Mouse (Mus musculus) central nervous system, embryonic 11.5 days (tissue): ENCODE data around the gene Cd69. TPM values are rescaled to one million over a fixed set of nuclear protein-coding genes. Genes with fewer than 3 reads are reported as not detected.

Experiments used
- polyA plus RNA-seq: library from polyadenylated mRNA; depleted of rRNA; stranded (reverse); fragments of >200 nt; gene quantifications from 2 replicates; pipeline ENCODE4 v1.2.3, GENCODE M21; 2012; rRNA removed

Gene Cd69
- 0.07 and 0.29 TPM in 2 replicates for polyA plus RNA-seq

GRCm38 (mm10) chr6:129275220-129275619 lies at the start of gene Cd69:
TSS of gene Cd69 (minus strand) at chr6:129275436.

Other genes with a start within 250 kb of the Cd69 start
- gene Klrb1f, start 229.5 kb downstream of the Cd69 start, polyA plus RNA-seq, result 0.06 and 0.21 TPM in 2 replicates
- not detected in 2 replicates for gene Clec2e, start 174.5 kb downstream of the Cd69 start, polyA plus RNA-seq
- 1.2 and 2.3 TPM in 2 replicates for gene Clec2d, start 94.8 kb downstream of the Cd69 start, polyA plus RNA-seq
- not detected in 2 replicates for gene 4922502D21Rik, start 56.4 kb upstream of the Cd69 start, polyA plus RNA-seq
- 0.34 and 0.41 TPM in 2 replicates for gene Clec12a, start 67.3 kb upstream of the Cd69 start, polyA plus RNA-seq
- 0.07 and 0.10 TPM in 2 replicates for gene Clec12b, start 110.4 kb upstream of the Cd69 start, polyA plus RNA-seq
- 6.2 and 6.4 TPM in 2 replicates for gene Clec1b, start 121.9 kb upstream of the Cd69 start, polyA plus RNA-seq
- gene Clec9a, start 133.4 kb upstream of the Cd69 start, polyA plus RNA-seq, result 1.2 and 1.4 TPM in 2 replicates
- 0.41 and 0.72 TPM in 2 replicates for gene Clec1a, start 176.6 kb upstream of the Cd69 start, polyA plus RNA-seq
- gene Olr1, start 231.7 kb upstream of the Cd69 start, polyA plus RNA-seq, result 0.07 and 0.36 TPM in 2 replicates
- gene Tmem52b, start 237.1 kb upstream of the Cd69 start, polyA plus RNA-seq, result 0.02 and 0.05 TPM in 2 replicates